Mouse (Mus musculus): Measurements from ENCODE around the gene Synrg. TPM values are rescaled to one million over a fixed set of nuclear protein-coding genes. Genes with fewer than 3 reads are reported as not detected.

Synrg gene
- total and polyA plus RNA-seq, 3 experiments, result 9.5 to 25.2 (median 15.8) TPM

DNA sequence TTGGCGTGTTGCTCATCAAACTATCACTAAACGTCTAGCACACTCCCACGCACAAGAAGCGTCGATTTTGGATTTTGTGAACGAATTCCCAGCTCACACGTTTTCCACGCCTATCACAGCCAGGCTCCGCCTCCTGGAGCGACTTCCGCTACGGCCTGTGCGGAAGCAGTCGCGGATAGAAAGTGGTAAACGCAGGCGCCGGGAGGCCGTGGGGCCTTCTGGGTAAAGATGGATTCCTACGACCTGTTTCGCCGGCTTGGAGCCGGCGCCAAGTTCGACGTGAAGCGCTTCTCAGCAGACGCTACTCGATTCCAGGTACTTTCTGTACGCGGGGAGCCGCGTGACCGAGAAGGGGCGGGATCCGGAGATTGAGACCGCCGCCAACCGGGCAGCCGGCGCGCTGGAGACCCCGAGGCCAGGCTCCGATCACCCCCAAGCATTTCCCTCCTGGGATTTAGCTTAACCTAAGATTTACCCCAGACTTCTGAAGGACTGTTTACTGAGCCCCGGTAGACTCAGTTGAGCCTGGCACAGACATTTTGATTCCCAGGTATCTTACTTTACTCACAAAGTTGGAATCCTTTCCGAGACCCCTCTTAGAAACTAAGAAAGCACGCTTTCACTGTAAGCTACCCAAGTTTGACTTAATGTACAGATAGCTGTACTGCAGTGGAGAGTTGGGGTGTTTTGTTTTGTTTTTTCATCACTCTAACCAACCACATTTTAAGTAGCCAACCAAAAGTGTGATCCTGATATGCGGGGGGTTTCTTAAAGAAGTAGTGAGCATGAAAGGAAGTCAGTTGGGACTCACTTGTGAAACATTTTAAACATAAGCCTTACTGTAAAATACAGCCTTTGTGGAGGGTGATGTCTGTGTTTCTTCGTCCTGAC is 22.0 kb upstream of the Synrg start, which contains the start of gene Ddx52 (continued):
- TF ChIP-seq CTCF (conservative IDR thresholded peaks at IDR 0.05 in 1 of 2, IDR thresholded peaks at IDR 0.05 in 1 of 2; ENCODE audit: low read depth in 2 of 2, low read length in 2 of 2), result no peak
- no peak for TF ChIP-seq CHD2 (IDR thresholded peaks at IDR 0.05; ENCODE audit: low read length)
- TF ChIP-seq BHLHE40 (IDR thresholded peaks at IDR 0.05; ENCODE audit: low read depth, low read length), result peak; percentile 67
- TF ChIP-seq IRF4 (IDR thresholded peaks at IDR 0.05; ENCODE audit: low read depth, low read length), result peak; percentile 79
- TF ChIP-seq MAX (IDR thresholded peaks at IDR 0.05; ENCODE audit: low read length), result peak; percentile 95
- peak; percentile 80 for TF ChIP-seq MXI1 (IDR thresholded peaks at IDR 0.05; ENCODE audit: low read depth, low read length)
- TF ChIP-seq TBP (conservative IDR thresholded peaks at IDR 0.05; ENCODE audit: low read depth, low read length), result peak; percentile 89
- no peak for TF ChIP-seq JUN (IDR thresholded peaks at IDR 0.05; ENCODE audit: insufficient read depth, low read depth, low read length)
- no peak for TF ChIP-seq ZNF384 (IDR thresholded peaks at IDR 0.05; ENCODE audit: low read depth, low read length)
- TF ChIP-seq MAZ (IDR thresholded peaks at IDR 0.05; ENCODE audit: low read depth, low read length), result no peak
- peak; percentile 47; the same call in 1 of the 2 replicates for TF ChIP-seq POLR2AphosphoS2 (IDR thresholded peaks at IDR 0.05; ENCODE audit: low read depth, low read length)
- TF ChIP-seq ZMIZ1 (IDR thresholded peaks at IDR 0.05; ENCODE audit: low read depth, low read length), result peak; percentile 93
- TF ChIP-seq ELF1 (IDR thresholded peaks at IDR 0.05; ENCODE audit: low read depth, low read length), result peak; percentile 99
- TF ChIP-seq ZKSCAN1 (IDR thresholded peaks at IDR 0.05; ENCODE audit: borderline replicate concordance, low read depth, low read length), result no peak
- peak; percentile 82 for TF ChIP-seq MEF2A (IDR thresholded peaks at IDR 0.05; ENCODE audit: borderline replicate concordance, low read depth, low read length)
- TF ChIP-seq CHD1 (IDR thresholded peaks at IDR 0.05; ENCODE audit: low read depth, low read length), result no peak
- no peak for TF ChIP-seq UBTF (IDR thresholded peaks at IDR 0.05; ENCODE audit: low read depth, low read length)

- H3K9ac ChIP-seq (ENCODE audit: insufficient read depth, low read depth), result no peak overlapping the region
- no peaks in the 10 kb centered on the region for H3K27me3 ChIP-seq (replicated peaks)
- in situ Hi-C loops (cut with MboI; ENCODE audit: low pct_ligation_motif_present, low pct_unique_long_range_greater_than_20kb, low sequenced_read_pairs), result no loop called here
- no peak overlapping the region for H3K4me3 ChIP-seq (replicated peaks in 1 of 3; ENCODE audit: low read depth in 2 of 3, low read length in 2 of 3, poor library complexity in 1 of 3)
- no peak for TF ChIP-seq NELFE (IDR thresholded peaks at IDR 0.05; ENCODE audit: low read depth, low read length)
- no peak for TF ChIP-seq MYC (IDR thresholded peaks at IDR 0.05; ENCODE audit: low read depth, low read length)
- TF ChIP-seq POLR2A (IDR thresholded peaks at IDR 0.05; ENCODE audit: low read depth, low read length), result no peak
- TF ChIP-seq CHD1 (IDR thresholded peaks at IDR 0.05; ENCODE audit: low read depth, low read length), result no peak
- no peak for TF ChIP-seq TCF12 (IDR thresholded peaks at IDR 0.05; ENCODE audit: low read depth, low read length)
- TF ChIP-seq GABPA (IDR thresholded peaks at IDR 0.05; ENCODE audit: insufficient replicate concordance, low read depth, low read length), result no peak
- no peak for TF ChIP-seq KAT2A (IDR thresholded peaks at IDR 0.05; ENCODE audit: insufficient replicate concordance, low read length)
- TF ChIP-seq PAX5 (IDR thresholded peaks at IDR 0.05; ENCODE audit: low read length), result no peak
- TF ChIP-seq CTCF (conservative IDR thresholded peaks at IDR 0.05 in 1 of 2, IDR thresholded peaks at IDR 0.05 in 1 of 2; ENCODE audit: low read depth in 2 of 2, low read length in 2 of 2), result no peak
- no peak for TF ChIP-seq MEF2A (IDR thresholded peaks at IDR 0.05; ENCODE audit: borderline replicate concordance, low read depth, low read length)
- TF ChIP-seq JUN (IDR thresholded peaks at IDR 0.05; ENCODE audit: insufficient read depth, low read depth, low read length), result no peak
- no peak for TF ChIP-seq POLR2AphosphoS2 (IDR thresholded peaks at IDR 0.05; ENCODE audit: low read depth, low read length)
- no peak for TF ChIP-seq MXI1 (IDR thresholded peaks at IDR 0.05; ENCODE audit: low read depth, low read length)
- no peak for TF ChIP-seq ELF1 (IDR thresholded peaks at IDR 0.05; ENCODE audit: low read depth, low read length)
- no peak overlapping the region for H3K4me2 ChIP-seq (ENCODE audit: insufficient read depth, low read depth, poor library complexity, severe bottlenecking)
- no peak overlapping the region for H3K27ac ChIP-seq (ENCODE audit: insufficient read depth, low read depth)
- no peak for DNase-seq (ENCODE audit: extremely low read depth)
- H3K79me2 ChIP-seq (replicated peaks; ENCODE audit: control insufficient read depth, extremely low read depth, insufficient read depth, poor library complexity, severe bottlenecking), result no peaks in the 10 kb centered on the region
- dilution Hi-C loops (cut with MboI; ENCODE audit: extremely low pct_ligation_motif_present, extremely low pct_unique_long_range_greater_than_20kb, low sequenced_read_pairs), result no loop called here
- H3K9me3 ChIP-seq (replicated peaks; ENCODE audit: low read length), result no peaks in the 10 kb centered on the region
- H3K36me3 ChIP-seq (replicated peaks in 1 of 2; ENCODE audit: control insufficient read depth in 1 of 2, insufficient read depth in 1 of 2, low read length in 1 of 2), result peaks cover 76 to 96% of the 10 kb centered on the region in 2 experiments
- no peaks in the 10 kb centered on the region for H3K4me1 ChIP-seq (ENCODE audit: control insufficient read depth in 1 of 2, insufficient read depth in 2 of 2)
Measured at GRCm38 (mm10) chr11:83956822-83957221, 7.4 kb upstream of the Synrg start.

All from CH12.LX (cell line).